Mouse (Mus musculus) mouse embryonic stem cell (cell line): ENCODE results near the gene Lcp2.
"Not testable (repeated sequence)": the region's sequence is repeated elsewhere in the genome, so short reads cannot be mapped to it uniquely, and the experiment has no call there.

Source experiments
- in situ Hi-C, 2 experiments: fragments of 300-500 bp; cut with MboI; formaldehyde crosslinking; loops; 1 replicate in 1 of 2; 3 replicates in 1 of 2; pipeline ENCODE4 v1.14.3; 2019 to 2020; ENCODE audit warnings: low sequenced_read_pairs in 2 of 2, low pct_unique_long_range_greater_than_20kb in 1 of 2, mixed read lengths in 1 of 2; ENCODE audit not compliant: unreplicated experiment in 1 of 2

Lcp2 gene

DNA sequence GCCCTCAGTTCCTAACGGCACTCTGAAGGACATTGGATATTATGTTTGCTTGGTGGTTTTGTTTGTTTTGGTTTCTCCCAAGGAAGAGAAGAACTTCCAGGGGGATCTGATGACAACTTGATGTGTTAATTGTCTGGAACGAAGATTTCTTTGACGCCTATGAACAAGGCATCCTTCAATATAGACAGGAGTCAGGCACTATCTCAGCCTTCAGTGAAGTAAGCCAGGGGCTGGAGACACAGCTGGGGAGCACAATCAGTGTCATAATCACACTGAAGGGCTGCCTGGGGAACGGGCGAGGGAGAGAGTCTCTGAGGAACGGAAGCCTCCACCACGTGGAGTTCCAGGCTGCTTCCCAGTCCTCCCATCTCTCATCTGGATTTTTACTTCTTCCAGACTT is 78.1 kb downstream of the Lcp2 start:
- in situ Hi-C loops: no loop called here

DNA sequence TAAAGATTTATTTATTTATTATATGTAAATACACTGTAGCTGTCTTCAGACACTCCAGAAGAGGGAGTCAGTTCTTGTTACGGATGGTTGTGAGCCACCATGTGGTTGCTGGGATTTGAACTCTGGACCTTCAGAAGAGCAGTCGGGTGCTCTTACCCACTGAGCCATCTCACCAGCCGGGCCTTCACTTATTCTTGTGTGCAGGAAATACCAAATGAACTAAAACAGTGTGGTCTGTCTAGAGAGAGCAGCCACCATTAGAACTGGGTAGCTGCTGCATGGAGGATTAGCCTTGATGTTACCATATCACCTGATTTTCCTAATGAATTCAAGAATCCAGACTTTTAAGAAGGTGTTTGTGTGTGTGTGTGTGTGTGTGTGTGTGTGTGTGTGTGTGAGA is 79.0 kb downstream of the Lcp2 start:
- in situ Hi-C loops: not testable (repeated sequence)

DNA sequence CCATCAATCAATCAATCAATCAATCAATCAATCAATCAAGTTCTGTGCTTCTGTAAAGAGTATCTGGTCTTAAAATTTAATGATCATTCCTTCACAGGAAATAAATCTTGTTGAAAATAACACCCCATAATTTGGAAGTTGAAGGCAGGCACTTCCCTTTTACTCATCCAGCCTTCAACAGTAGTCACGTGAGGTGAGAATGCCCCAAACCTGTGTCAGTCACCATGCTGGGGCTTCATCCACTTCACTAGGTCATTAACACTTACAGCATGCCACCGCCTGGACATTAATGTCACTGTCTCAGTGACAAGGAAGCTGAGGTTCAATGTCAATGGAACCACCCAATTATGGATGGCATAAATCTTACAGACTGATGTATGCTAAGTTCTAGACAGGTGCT is 81.7 kb downstream of the Lcp2 start:
- in situ Hi-C loops: no loop called here

DNA sequence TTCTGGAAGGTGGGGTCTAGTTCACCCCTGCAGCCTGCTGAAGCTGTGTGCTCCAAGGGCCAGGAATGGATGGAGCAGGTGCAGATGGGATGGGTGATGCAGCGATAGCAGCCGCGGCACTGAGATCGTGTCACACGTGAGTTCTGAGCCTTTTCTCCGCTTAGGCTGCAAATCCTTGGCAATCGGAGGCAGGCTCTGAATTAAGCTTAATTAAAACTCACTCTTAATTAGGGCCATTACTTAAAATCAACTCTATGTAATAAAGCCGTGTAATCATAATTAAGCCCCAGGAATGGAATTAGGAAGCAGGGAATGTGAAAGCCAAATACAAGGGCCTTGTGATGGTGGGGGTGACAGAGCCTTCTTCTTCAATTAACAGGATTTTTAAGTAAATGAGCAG is 92.6 kb downstream of the Lcp2 start:
- in situ Hi-C loops: no loop called here
